Mouse (Mus musculus): Measurements from ENCODE around the gene Gpt2. TPM values are rescaled to one million over a fixed set of nuclear protein-coding genes. Genes with fewer than 3 reads are reported as not detected.

Gene Gpt2
- polyA plus RNA-seq, 1 experiment from 2014 or later = 25.7 TPM

DNA sequence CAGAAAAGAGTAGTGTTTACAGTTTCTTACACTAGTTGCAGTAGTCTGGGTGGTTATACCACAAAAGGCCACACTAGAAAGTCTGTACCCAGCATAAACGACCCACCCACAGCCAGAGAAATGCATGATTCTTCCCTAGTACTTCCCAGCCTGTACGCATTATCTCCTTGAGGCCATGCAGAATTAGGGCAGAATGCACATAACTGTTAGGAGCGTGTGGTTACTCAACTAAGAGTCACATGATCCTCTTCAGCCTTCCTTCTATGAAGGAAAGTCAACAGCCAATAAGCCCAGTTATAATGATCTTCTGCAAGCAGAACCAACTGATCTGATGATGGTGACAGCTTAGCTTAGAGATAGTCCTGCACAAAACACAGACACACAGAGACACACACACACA is 32.8 kb upstream of the Gpt2 start:
- Histone ChIP-seq H3K4me2 (no peak overlapping the region), H3K9me3 (ENCODE audit: control insufficient read depth, low read length) (no peaks in the 10 kb centered on the region), H3K9ac (ENCODE audit: low read depth, low read length) (no peak overlapping the region), H3K27me3 (replicated peaks; ENCODE audit: control insufficient read depth, insufficient read depth, low read length) (no peaks in the 10 kb centered on the region), H3K4me3 (ENCODE audit: low read depth, low read length) (no peak overlapping the region), H3K27ac (ENCODE audit: low read depth, low read length) (no peak overlapping the region), H3K4me1 (replicated peaks; ENCODE audit: control insufficient read depth, insufficient read depth, low read length) (peaks cover 6% of the 10 kb centered on the region), H3K36me3 (ENCODE audit: control insufficient read depth, insufficient read depth, low read length) (no peaks in the 10 kb centered on the region)
- ATAC-seq (replicated peaks; ENCODE audit: low FRiP score) (peak; percentile 47; the same call in 1 of the 2 replicates), DNase-seq (ENCODE audit: low spot score) (no peak)
- WGBS = 45% methylated on average over 3 of the region's 3 CpGs

- H3K4me3 ChIP-seq (ENCODE audit: low read depth, low read length) = no peak overlapping the region
- no peaks in the 10 kb centered on the region for H3K9me3 ChIP-seq (ENCODE audit: control insufficient read depth, low read length)
- WGBS = 44% methylated on average over 5 of the region's 5 CpGs
- DNase-seq (ENCODE audit: low spot score) (no peak), ATAC-seq (replicated peaks; ENCODE audit: low FRiP score) (no peak)
- H3K36me3 ChIP-seq (ENCODE audit: control insufficient read depth, insufficient read depth, low read length) = no peaks in the 10 kb centered on the region
- H3K27ac ChIP-seq (ENCODE audit: low read depth, low read length) = no peak overlapping the region
- H3K9ac ChIP-seq (ENCODE audit: low read depth, low read length) = no peak overlapping the region
- no peak overlapping the region for H3K4me2 ChIP-seq
- peaks cover 6% of the 10 kb centered on the region for H3K4me1 ChIP-seq (replicated peaks; ENCODE audit: control insufficient read depth, insufficient read depth, low read length)
- no peaks in the 10 kb centered on the region for H3K27me3 ChIP-seq (replicated peaks; ENCODE audit: control insufficient read depth, insufficient read depth, low read length)
Observed at GRCm38 (mm10) chr8:85460804-85461203, 31.6 kb upstream of the Gpt2 start.

- Histone ChIP-seq H3K27ac (ENCODE audit: low read depth, low read length) (no peak overlapping the region), H3K27me3 (replicated peaks; ENCODE audit: control insufficient read depth, insufficient read depth, low read length) (no peaks in the 10 kb centered on the region), H3K4me3 (ENCODE audit: low read depth, low read length) (no peak overlapping the region), H3K4me2 (no peak overlapping the region), H3K9ac (ENCODE audit: low read depth, low read length) (no peak overlapping the region), H3K4me1 (replicated peaks; ENCODE audit: control insufficient read depth, insufficient read depth, low read length) (peaks cover 6% of the 10 kb centered on the region), H3K36me3 (ENCODE audit: control insufficient read depth, insufficient read depth, low read length) (no peaks in the 10 kb centered on the region), H3K9me3 (ENCODE audit: control insufficient read depth, low read length) (no peaks in the 10 kb centered on the region)
- no peak for ATAC-seq (replicated peaks; ENCODE audit: low FRiP score)
- DNase-seq (ENCODE audit: low spot score) = no peak
- 77% methylated on average over 3 of the region's 3 CpGs for WGBS
Observed at GRCm38 (mm10) chr8:85461377-85461776, 31.0 kb upstream of the Gpt2 start.

DNA sequence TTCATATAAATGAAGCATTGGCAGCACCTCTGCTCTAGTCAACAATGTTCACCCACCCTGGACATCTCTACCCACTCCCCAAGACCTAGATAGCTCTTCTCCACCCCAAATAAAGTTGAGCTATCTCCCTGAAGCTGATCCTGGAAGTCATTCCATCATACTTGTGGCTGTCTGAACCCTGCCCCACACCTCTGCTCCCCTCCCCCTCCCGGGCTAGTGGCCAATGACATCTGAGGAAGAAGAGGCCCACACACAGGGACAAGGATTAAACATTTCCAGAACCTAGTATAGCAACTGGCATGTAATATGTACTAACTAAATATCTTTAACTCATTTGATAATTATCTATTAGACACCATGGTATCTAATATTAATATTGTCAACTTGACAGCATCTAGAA is 29.9 kb upstream of the Gpt2 start:
- 74% methylated on average over 1 of the region's 1 CpGs for WGBS
- no peak for DNase-seq (ENCODE audit: low spot score)
- no peaks in the 10 kb centered on the region for H3K9me3 ChIP-seq (ENCODE audit: control insufficient read depth, low read length)
- H3K27me3 ChIP-seq (replicated peaks; ENCODE audit: control insufficient read depth, insufficient read depth, low read length) = no peaks in the 10 kb centered on the region
- peaks cover 6% of the 10 kb centered on the region for H3K4me1 ChIP-seq (replicated peaks; ENCODE audit: control insufficient read depth, insufficient read depth, low read length)
- H3K36me3 ChIP-seq (ENCODE audit: control insufficient read depth, insufficient read depth, low read length) = no peaks in the 10 kb centered on the region
- no peak overlapping the region for H3K27ac ChIP-seq (ENCODE audit: low read depth, low read length)
- ATAC-seq (replicated peaks; ENCODE audit: low FRiP score) = no peak
- H3K9ac ChIP-seq (ENCODE audit: low read depth, low read length) = no peak overlapping the region
- no peak overlapping the region for H3K4me2 ChIP-seq
- no peak overlapping the region for H3K4me3 ChIP-seq (ENCODE audit: low read depth, low read length)

GRCm38 (mm10) chr8:85464316-85464715 is 28.1 kb upstream of the Gpt2 start:
- no peak overlapping the region for H3K9ac ChIP-seq (ENCODE audit: low read depth, low read length)
- H3K27ac ChIP-seq (ENCODE audit: low read depth, low read length) = no peak overlapping the region
- no peak overlapping the region for H3K4me2 ChIP-seq
- peaks cover 2% of the 10 kb centered on the region; the same call in 1 of the 2 replicates for H3K4me1 ChIP-seq (replicated peaks; ENCODE audit: control insufficient read depth, insufficient read depth, low read length)
- no peak overlapping the region for H3K4me3 ChIP-seq (ENCODE audit: low read depth, low read length)
- ATAC-seq (replicated peaks; ENCODE audit: low FRiP score) = no peak
- DNase-seq (ENCODE audit: low spot score) = no peak
- H3K36me3 ChIP-seq (ENCODE audit: control insufficient read depth, insufficient read depth, low read length) = no peaks in the 10 kb centered on the region
- H3K9me3 ChIP-seq (ENCODE audit: control insufficient read depth, low read length) = no peaks in the 10 kb centered on the region
- no peaks in the 10 kb centered on the region for H3K27me3 ChIP-seq (replicated peaks; ENCODE audit: control insufficient read depth, insufficient read depth, low read length)

DNA sequence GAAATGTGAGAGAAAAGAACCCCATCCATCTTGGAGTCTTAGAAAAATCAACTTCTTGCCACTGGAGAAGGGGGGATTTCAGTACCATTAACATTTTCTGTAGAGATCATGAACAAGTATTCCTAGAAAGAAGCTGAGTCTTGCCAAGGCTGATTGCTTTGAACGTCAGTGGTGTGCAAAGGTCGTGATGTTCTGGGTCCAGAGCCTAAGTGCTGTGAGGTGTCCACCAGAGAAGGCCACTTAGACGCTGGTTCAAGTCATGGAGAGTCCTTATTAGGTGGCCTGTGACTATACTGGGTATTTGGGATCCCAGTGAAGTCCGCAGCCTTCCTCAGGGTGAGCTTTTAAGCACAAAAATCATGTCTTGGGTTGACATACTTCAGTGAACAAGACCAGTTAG is 26.3 kb upstream of the Gpt2 start:
- WGBS = 75% methylated on average over 4 of the region's 4 CpGs

GRCm38 (mm10) chr8:85470753-85471152 is 21.6 kb upstream of the Gpt2 start:
- no peaks in the 10 kb centered on the region for H3K27me3 ChIP-seq (replicated peaks; ENCODE audit: control insufficient read depth, insufficient read depth, low read length)
- no peak for DNase-seq (ENCODE audit: low spot score)
- no peaks in the 10 kb centered on the region for H3K9me3 ChIP-seq (ENCODE audit: control insufficient read depth, low read length)
- no peaks in the 10 kb centered on the region for H3K4me1 ChIP-seq (replicated peaks; ENCODE audit: control insufficient read depth, insufficient read depth, low read length)
- no peak overlapping the region for H3K9ac ChIP-seq (ENCODE audit: low read depth, low read length)
- H3K4me2 ChIP-seq = no peak overlapping the region
- H3K36me3 ChIP-seq (ENCODE audit: control insufficient read depth, insufficient read depth, low read length) = no peaks in the 10 kb centered on the region
- no peak overlapping the region for H3K4me3 ChIP-seq (ENCODE audit: low read depth, low read length)
- 71% methylated on average over 8 of the region's 8 CpGs for WGBS
- no peak for ATAC-seq (replicated peaks; ENCODE audit: low FRiP score)
- no peak overlapping the region for H3K27ac ChIP-seq (ENCODE audit: low read depth, low read length)

More for the DNA sequence above, 26.3 kb upstream of the Gpt2 start:
- Histone ChIP-seq H3K9me3 (ENCODE audit: control insufficient read depth, low read length) (no peaks in the 10 kb centered on the region), H3K36me3 (ENCODE audit: control insufficient read depth, insufficient read depth, low read length) (no peaks in the 10 kb centered on the region), H3K4me1 (replicated peaks; ENCODE audit: control insufficient read depth, insufficient read depth, low read length) (peaks cover 2% of the 10 kb centered on the region; the same call in 1 of the 2 replicates), H3K27me3 (replicated peaks; ENCODE audit: control insufficient read depth, insufficient read depth, low read length) (no peaks in the 10 kb centered on the region), H3K4me2 (no peak overlapping the region), H3K27ac (ENCODE audit: low read depth, low read length) (no peak overlapping the region), H3K4me3 (ENCODE audit: low read depth, low read length) (no peak overlapping the region), H3K9ac (ENCODE audit: low read depth, low read length) (no peak overlapping the region)
- DNase-seq (ENCODE audit: low spot score) = no peak
- no peak for ATAC-seq (replicated peaks; ENCODE audit: low FRiP score)

- Histone ChIP-seq H3K27me3 (replicated peaks; ENCODE audit: control insufficient read depth, insufficient read depth, low read length) (no peaks in the 10 kb centered on the region), H3K4me2 (no peak overlapping the region), H3K9me3 (ENCODE audit: control insufficient read depth, low read length) (no peaks in the 10 kb centered on the region), H3K4me3 (ENCODE audit: low read depth, low read length) (no peak overlapping the region), H3K4me1 (replicated peaks; ENCODE audit: control insufficient read depth, insufficient read depth, low read length) (no peaks in the 10 kb centered on the region), H3K27ac (ENCODE audit: low read depth, low read length) (no peak overlapping the region), H3K9ac (ENCODE audit: low read depth, low read length) (no peak overlapping the region), H3K36me3 (ENCODE audit: control insufficient read depth, insufficient read depth, low read length) (no peaks in the 10 kb centered on the region)
- DNase-seq (ENCODE audit: low spot score) (no peak), ATAC-seq (replicated peaks; ENCODE audit: low FRiP score) (no peak)
- WGBS = 68% methylated on average over 6 of the region's 6 CpGs
Observed at GRCm38 (mm10) chr8:85472800-85473199, 19.6 kb upstream of the Gpt2 start.

GRCm38 (mm10) chr8:85473246-85473645 is 19.1 kb upstream of the Gpt2 start:
- Histone ChIP-seq H3K4me1 (replicated peaks; ENCODE audit: control insufficient read depth, insufficient read depth, low read length) (no peaks in the 10 kb centered on the region), H3K36me3 (ENCODE audit: control insufficient read depth, insufficient read depth, low read length) (no peaks in the 10 kb centered on the region), H3K27ac (ENCODE audit: low read depth, low read length) (no peak overlapping the region), H3K4me3 (ENCODE audit: low read depth, low read length) (no peak overlapping the region), H3K4me2 (no peak overlapping the region), H3K9me3 (ENCODE audit: control insufficient read depth, low read length) (no peaks in the 10 kb centered on the region), H3K9ac (ENCODE audit: low read depth, low read length) (no peak overlapping the region), H3K27me3 (replicated peaks; ENCODE audit: control insufficient read depth, insufficient read depth, low read length) (no peaks in the 10 kb centered on the region)
- ATAC-seq (replicated peaks; ENCODE audit: low FRiP score) = no peak
- no peak for DNase-seq (ENCODE audit: low spot score)
- 80% methylated on average over 4 of the region's 4 CpGs for WGBS
